Mouse (Mus musculus) brain, embryonic 18.5 days (tissue): ENCODE data around the gene Canx.
"Not testable (repeated sequence)": the region's sequence is repeated elsewhere in the genome, so short reads cannot be mapped to it uniquely, and the experiment has no call there.

Experiments used
- DNase-seq: peaks from one replicate; pipeline ENCODE4 v3.0.0-alpha.2; 2012; ENCODE audit warnings: low read depth, low spot score

Canx gene

DNA sequence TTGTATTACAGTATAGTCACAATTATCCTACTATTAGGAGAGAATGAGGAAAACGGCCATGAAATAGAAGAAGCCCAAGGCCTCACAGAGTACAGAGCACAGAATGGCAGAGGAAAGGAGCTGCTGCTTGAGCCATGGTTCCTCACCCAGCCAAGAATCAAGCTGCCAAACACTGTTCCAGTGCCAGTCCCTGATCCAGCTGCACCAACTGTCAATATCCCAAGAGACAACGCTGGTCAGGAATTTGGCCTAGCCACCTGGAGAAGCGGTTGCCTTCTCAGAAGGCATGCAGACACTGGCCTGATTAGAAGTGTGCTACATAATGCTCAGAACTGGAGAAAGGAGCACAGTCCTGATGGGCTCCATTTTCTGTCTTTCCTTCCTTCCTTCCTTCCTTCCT is 7.7 kb upstream of the Canx start:
- no peak for DNase-seq

DNA sequence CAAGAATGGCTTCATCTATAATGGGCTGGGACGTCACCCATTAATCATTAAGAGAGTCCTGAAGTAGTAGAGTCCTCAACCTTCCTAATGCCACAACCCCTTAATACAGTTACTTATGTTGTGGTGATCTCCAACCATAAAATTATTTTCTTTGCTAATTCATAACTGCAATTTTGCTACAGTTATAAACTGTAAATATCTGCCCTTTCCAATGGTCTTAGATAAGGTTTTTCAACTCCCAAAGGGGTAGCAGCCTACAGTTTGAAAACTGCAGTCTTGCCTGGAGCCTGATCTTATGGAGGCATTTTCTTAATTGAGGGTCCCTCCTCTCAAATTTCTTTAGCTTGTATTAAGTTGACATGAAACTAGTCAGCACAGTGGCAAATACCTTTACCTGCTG is 3.9 kb upstream of the Canx start:
- no peak for DNase-seq

DNA sequence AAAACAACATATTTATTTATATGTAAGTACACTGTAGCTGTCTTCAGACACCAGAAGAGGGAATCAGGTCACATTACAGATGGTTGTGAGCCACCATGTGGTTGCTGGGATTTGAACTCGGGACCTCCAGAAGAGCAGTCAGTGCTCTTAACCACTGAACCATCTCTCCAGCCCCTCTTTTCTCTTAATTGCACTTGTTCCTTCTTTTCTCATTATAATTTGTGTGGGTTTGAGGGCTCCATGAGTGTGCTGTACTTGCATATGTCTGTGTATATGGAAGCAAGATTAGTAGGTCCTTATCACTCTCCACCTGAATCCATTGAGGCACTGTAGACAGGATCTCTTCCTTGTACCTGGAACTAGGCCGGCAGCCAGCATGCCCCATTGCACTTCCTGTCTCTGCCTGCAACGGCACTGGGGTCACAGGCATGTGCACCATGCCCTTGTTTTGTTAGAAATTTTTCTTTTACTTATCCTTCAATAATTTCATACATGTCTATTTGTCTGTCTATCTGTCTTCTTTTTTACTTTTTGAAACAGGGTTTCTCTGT is 2.7 kb upstream of the Canx start:
- DNase-seq = no peak

DNA sequence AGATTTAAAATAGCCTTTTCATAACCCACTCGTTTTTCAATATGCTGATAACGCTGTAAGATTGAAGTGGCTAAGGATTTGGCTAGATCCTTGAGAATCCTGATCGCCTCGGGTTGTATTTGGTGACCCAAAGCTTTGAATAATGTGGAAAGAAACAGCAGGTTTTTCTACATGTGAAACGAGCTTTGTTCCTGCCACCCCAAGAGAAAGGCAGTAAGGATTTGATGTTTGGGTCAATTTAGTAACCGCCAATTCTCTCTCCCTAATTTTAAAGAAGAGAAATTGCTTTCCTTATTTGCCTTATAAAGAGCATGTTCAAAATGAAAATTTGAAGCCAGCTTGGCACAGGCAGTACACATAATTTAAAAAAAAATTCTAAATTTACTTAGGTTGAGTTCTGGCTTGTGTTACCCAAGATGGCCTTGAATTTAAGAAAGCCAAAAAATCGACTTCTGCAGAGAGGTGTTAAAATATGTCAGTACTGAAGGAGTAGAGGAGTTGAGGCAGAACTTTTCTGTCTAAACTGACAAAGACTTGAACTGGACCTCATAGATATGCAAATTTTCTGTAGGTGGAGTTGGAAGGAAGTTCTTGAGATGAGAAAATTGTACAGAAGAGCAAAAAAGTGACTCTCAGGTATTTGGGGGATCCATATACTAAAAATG is 961 bp upstream of the Canx start:
- no peak for DNase-seq

DNA sequence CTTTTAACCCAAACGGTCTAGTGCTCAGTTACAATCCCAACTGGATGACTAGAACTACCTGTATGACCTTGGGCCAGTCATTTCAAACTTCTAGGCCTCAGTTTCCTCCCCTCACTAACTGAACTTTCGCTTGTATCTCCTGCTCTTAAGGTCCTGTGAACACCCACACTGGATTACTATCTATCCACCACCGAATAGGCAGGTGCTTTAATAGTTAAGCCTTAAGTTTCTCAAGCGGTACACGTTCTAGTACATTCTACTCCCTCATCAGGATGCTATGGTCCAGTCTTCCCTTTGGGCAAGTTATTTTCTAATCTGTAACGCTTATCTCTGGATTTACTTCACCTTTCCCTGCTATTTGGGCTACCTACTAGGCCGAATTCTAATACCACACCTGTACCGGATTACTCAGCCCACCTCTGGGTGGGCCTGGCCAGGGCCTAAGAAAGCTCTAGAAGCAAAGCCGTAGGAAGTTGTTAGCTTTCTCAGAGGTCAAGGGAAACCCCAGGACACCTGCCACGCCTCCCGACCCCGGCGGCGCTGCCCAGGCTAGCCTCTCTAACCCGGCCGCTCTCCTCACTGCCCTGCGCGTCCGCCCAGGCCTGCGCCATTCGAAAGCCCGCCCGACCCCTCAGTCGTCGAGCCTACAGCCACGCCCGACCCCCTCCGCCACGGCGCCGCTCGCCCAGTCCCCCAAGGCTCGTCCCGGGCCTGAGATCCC is 562 bp downstream of the Canx start:
- no peak for DNase-seq

DNA sequence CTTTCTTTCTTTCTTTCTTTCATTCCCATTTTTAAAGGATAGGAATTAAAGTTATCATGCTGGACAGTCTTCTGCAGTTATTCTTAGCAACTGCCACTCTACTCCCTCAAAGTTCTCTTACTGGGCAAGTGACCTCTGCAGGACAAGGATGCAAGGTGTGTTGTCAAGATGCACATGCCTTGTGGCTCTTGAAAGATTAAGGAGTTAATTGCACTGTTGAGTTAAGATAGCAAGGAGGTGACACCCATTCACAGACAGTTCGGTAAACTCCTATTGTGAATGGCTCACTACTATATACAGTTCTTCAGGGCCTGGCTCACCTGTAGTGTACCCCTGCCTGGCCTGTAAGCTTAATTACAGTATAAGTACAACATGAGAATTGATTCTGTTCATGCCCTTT is 1.6 kb downstream of the Canx start:
- no peak for DNase-seq

DNA sequence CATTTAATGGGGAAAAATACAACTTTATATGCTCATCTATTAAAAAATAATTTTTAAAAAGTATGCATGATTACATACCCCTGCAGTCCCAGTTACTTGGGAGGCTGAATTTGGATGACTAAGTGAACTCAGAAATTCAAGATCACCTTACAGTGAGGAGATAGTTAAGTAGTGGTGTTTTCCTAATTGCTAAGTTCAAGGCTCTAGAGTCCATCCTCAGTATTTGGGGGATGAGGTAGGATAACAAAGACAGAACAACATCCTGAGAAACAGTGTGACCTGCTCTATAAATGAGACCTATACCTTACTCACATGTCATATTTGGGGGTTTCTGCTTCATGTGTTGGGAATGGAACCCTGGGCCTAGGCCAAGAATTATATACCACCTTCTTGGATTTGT is 3.1 kb downstream of the Canx start:
- DNase-seq = no peak

DNA sequence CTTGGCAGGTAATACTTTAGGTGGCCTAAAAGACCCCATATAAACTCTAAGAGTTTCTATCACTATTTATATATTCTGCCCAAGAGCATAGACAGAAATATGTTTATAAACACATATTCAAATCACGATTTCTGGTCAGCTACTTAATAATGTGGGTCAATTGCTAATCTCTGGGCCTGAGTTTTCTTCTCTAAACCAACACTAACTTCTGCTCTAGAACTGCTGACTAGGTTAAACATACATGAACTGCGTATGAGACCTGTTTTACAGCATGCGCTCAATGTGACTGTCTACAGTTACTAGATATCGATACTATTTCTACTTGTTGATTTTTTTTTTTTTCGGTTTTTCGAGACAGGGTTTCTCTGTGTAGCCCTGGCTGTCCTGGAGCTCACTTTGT is 4.2 kb downstream of the Canx start:
- no peak for DNase-seq

DNA sequence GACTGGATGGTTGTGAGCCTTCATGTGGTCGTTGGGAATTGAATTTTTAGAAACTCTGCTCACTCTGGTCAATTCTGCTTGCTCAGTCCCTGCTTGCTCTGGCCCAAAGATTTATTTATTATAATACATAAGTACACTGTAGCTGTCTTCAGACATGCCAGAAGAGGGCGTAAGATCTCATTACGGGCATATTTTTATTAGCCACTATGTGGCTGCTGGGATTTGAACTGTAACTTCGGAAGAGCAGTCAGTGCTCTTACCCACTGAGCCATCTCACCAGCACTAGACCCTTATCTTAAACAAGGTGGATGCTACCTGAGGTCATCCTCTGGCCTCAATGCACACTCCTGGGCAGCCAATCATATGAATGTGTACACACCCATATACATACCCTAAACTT is 6.1 kb downstream of the Canx start:
- DNase-seq = not testable (repeated sequence)

DNA sequence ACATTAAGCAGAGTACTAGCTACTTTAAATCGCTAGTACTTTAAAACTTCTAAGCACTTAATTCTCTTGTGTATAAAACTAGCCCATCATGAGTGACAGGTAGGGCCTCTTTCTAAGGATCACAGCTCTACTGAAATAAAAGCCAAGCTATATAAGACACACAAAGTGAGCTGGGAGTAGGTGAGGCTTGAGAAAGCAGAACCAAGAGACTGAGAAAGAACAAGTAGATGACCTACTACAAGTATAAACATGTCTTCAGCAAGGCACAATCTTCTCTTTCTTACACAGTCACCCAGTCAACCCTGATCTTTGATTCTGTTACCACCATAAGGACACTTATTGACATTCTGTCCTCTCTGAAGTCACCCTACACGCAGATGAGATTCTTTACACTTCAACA is 12.7 kb downstream of the Canx start:
- no peak for DNase-seq

DNA sequence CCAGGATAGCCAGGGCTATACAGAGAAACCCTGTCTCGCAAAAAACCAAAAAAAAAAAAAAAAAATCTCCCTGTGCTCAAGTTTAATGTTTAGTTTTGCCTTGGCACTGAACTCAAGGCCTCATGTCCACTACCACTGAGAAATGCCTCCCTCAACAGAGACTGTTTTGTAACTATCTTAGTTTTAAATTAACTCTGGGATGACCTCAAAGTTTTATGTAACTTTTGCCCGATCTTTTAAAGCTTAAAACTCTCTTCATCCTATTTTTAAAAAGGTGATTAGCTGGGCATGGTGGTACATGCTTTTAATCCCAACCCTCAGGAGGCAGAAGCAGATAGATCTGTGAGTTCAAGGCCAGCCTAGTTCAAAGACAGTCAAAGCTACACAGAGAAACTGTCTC is 22.1 kb downstream of the Canx start:
- no peak for DNase-seq

DNA sequence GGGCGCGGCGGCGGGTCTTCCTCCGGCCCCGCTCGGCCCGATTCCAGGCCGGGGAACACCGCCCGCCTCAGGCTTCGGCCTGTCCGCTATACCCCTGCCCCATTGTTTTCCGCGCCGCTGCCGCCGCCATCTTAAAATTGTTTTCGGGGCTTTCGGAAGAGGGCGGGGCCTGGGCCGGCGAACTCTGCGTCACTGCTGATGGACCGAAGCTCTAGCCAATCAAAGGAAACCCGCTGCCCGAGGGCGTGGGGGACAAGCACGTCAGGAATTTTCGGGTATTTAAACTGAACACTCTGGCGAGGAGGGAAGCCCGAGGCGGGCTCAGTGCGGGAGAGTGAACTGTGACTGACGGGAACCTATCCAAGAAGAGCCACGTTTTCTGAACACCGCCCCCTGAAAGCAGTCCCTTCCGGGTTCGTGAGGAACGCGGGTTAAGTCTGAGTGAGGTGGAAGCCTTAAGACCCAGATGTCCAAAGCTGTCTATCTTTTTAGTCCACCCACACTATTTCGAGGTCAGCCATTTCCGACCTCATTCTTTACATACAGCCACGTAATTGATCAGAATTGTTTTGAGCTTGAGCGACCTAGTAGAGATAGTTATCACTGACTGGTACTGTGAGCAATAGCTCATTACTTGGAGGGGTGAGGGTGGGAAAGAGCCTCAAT is 33.1 kb downstream of the Canx start, which contains the start of gene Maml1:
Gene Maml1, minus strand, starts transcription at position 122 of the 666 bp plus-strand sequence.
- DNase-seq = peak; percentile 96

DNA sequence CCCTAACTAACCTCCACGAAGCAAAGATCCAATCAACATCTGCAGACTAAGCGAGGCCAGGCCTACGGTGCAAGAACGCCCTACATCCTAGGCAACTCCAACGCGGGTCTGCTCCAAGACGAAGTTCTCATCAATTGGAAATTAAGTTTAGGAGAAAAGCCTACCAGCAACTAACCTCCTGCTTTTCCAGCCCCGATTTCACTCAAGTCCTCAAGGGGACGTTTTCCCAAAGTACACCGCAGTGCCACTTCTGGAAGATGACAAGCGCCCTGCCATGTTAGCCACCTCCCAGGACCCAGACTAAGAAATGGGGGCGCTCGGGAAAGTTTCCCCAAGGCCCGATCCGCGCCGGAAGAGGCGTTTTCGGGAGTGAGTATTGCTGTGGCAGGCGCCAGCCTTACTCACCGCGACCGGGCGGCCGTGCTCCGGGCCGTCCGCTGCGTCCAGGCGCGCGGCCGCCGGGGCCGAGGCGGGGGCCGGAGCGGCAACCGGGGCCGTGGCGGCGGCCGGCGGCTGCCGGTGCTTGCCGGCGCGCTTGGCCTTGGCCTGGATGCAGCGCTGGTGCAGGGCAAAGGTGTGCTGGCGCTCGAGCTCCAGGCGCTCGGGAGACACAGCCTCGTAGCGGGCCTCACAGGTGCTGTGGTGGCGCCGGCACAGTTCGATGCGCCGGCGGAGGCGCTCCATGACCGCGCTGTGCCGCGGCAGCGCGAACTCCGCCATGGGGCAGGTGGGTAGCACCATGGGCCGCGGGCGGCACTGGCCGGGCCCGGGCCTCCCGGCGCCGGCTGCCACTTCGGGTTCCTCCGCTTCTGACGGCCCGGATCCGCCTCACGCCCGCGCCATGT is 33.9 kb downstream of the Canx start:
- DNase-seq = no peak

DNA sequence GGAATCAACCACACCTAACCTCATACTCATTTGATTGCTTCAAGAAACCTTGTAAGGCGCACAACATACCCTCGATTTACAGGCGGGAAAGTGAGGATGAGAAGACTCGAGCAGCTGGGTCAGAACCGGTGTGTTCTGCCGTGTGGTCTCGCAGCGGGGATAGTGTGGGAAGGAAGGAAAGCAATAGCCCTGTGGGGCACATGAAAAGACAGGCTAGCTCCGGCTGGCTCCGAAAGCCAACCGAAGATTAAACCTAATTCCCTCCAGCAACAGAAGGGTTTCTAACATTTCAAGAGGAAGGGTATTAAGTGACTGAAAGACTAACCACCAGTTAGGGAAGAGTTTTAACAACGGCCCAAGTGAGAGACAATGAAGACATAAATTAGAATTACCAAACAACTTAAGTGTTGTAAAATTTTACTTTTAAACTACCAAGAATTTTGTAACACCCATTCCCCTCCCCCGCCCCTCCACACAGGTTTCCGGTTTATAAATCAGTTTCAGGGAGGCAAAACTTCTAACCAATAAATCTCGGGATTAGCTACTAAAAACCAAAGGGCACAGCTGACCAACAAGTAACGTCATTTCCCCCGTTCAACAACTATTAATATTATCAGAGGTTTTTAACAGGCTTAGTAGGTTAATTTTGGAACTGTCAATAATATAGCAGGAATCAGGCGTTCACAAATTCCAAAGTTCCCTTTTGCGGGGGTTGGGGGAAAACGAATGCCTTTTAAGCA is 34.8 kb downstream of the Canx start:
- no peak for DNase-seq

DNA sequence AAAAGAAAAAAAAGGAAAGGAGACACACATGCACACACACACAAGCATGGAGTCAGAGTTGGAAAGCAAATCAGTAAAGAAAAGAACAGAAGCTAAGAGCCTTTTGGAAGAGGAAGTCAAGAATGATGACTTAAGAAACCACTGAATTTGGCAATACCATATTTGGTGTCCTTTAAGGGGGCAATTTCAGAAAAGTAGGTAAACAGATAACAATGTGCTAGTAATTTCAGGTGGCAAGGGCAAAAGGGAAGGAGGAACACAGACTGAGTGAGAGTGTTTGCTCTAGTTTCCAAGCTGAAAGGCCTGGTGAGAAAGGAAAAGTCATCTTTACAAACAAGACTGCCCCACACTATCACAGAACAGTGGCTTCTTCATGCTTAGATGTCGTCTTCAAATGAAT is 39.0 kb downstream of the Canx start:
- no peak for DNase-seq

DNA sequence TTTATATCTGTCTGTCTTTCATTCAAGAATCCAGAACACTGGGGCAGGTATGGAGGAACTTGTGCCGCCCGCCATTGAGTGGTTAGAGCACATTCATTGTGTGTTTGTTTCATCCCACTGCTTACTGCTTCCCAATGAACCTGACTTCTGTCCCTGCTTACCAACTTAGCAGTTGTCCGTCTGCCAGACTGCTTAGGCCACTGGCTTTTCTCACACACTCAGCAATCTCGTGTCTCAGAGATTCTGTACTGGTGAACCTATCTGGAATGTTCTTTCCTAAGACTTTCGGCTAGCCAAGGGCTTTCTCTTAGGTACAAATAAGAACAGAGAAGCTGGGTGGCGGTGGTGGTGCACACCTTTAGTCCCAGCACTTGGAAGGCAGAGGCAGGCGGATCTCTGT is 39.8 kb downstream of the Canx start:
- DNase-seq = no peak

DNA sequence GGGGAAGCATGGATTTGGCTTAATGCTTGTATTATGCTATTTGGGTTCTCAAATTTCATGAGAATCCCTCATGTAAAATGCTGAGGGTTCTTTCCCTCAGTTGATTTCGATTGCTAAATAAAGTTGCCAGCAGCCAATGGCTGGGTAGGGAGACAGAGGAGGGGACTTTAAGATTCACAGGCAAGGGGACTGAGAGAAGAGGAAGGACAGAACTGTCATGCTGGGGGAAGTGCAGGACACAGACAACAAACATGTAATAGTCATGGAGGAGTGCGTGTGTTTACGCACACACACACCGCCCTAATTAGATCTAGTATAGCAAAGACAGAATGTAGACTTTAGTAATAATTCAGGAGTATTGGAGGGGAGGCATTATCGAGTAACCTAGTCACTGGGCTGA is 40.2 kb downstream of the Canx start:
- no peak for DNase-seq

DNA sequence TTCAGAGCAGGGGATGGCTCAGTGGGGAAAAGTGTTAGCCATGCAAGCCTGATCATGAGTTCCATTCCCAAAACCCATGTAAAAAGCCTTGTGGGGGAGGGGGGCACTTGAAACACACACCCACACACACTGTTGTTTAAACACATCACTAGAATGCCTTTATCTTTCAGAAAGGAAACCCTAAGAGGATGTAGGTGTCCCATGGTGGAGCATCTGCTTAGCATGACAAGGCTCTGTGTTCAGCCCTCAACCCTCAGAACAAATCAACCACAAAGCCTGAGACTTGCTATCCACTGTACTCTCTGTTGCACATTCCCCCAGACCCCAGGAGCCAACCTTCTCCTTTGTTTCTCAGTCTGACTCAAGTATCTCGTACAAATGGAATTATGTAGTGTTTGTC is 45.4 kb downstream of the Canx start:
- DNase-seq = no peak

DNA sequence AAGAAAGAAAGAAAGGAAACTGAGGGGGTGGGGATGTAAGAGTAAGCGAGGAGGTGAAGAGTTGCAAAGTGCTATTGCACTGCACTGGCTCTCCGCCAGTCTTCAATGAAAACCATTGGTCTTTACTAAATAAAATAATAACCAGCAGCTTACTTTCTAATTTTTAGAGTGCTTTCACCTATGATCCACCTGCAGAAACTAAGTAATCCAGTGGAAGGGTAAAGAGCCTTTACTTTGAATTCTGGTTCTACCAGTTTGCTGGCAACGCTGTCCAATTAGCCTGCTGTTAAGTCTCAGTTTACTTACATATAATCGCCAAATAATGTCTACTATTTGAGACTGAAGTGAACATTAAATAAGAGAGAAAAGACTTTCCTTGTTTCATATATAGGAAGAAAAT is 46.5 kb downstream of the Canx start:
- DNase-seq = no peak

DNA sequence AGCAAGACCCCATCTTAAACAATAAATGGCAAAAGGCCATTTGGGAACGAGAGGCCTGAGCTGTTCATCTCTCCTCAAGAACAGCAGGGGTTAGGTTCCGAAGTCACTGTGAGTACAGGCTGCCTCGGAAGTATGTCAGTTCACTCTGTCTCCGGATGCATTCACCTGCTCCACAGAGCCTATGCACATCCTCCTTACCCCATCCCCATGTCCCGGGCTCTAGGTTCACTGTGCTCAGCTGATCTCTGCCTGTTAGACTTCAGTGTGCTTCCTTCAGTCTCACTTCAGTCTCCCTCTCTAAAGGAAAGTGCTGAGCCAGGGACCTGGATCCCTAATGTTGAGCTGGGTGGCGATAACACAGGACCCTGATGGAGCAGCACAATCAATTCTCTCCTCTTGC is 47.8 kb downstream of the Canx start:
- no peak for DNase-seq

DNA sequence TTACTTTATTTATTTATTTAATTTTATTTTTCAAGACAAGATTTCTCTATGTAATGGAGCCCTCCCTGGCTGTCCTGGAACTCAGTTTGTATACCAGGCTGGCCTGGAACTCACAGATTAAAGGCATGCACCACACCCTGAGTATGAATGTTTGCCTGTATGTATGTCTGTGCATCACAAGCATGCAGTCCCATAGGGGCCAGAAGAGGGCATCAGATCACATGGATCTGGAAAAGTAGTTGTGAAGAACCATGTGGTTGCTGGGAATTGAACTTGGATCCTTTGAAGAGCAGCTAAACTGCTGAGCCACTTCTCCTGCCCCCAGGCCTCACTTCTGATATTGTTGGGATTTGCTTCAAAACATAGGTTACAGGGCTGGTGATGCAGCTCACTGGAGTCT is 48.4 kb downstream of the Canx start:
- DNase-seq = no peak
